Mouse (Mus musculus): ENCODE data around the gene Sertad2. TPM values are rescaled to one million over a fixed set of nuclear protein-coding genes. Genes with fewer than 3 reads are reported as not detected.

Gene Sertad2
- total and polyA plus RNA-seq, 3 experiments = 9.2 to 30.8 (median 22.2) TPM

GRCm38 (mm10) chr11:20631026-20631940 is 88.2 kb downstream of the Sertad2 start:
- H3K27me3 ChIP-seq (ENCODE audit: insufficient read depth, low read length) = no peaks in the 10 kb centered on the region
- peaks cover 36% of the 10 kb centered on the region for H3K4me1 ChIP-seq (ENCODE audit: insufficient read depth, low read depth, low read length)
- peak overlapping the region; percentile 91 for H3K4me3 ChIP-seq (ENCODE audit: low read depth, low read length)
- TF ChIP-seq POLR2AphosphoS5 (IDR thresholded peaks at IDR 0.05; ENCODE audit: insufficient replicate concordance, low read depth, low read length) = no peak
- TF ChIP-seq GATA2 (IDR thresholded peaks at IDR 0.05; ENCODE audit: borderline replicate concordance, low read depth, low read length) = no peak
- no peak for TF ChIP-seq TAL1 (conservative IDR thresholded peaks at IDR 0.05; ENCODE audit: low read depth, low read length)
- no peak for TF ChIP-seq CTCF (IDR thresholded peaks at IDR 0.05; ENCODE audit: low read depth, low read length)
- no peak for TF ChIP-seq GATA1 (IDR thresholded peaks at IDR 0.05; ENCODE audit: borderline replicate concordance, low read length)
- peak; percentile 64 for ATAC-seq (ENCODE audit: extremely low read depth, insufficient number of reproducible peaks, low FRiP score, poor library complexity, severe bottlenecking)
- peak; percentile 83 for DNase-seq (ENCODE audit: low spot score)
- no peaks in the 10 kb centered on the region for H3K9me3 ChIP-seq (replicated peaks)
- no peaks in the 10 kb centered on the region for H3K36me3 ChIP-seq (replicated peaks)

GRCm38 (mm10) chr11:20631941-20632618 is 89.0 kb downstream of the Sertad2 start:
- Histone ChIP-seq H3K9me3 (replicated peaks) (no peaks in the 10 kb centered on the region), H3K4me1 (ENCODE audit: insufficient read depth, low read depth, low read length) (peaks cover 38% of the 10 kb centered on the region), H3K4me3 (ENCODE audit: low read depth, low read length) (peak overlapping the region; percentile 91), H3K27me3 (ENCODE audit: insufficient read depth, low read length) (no peaks in the 10 kb centered on the region), H3K36me3 (replicated peaks) (no peaks in the 10 kb centered on the region)
- no peak for TF ChIP-seq POLR2AphosphoS5 (IDR thresholded peaks at IDR 0.05; ENCODE audit: insufficient replicate concordance, low read depth, low read length)
- no peak for TF ChIP-seq TAL1 (conservative IDR thresholded peaks at IDR 0.05; ENCODE audit: low read depth, low read length)
- TF ChIP-seq CTCF (IDR thresholded peaks at IDR 0.05; ENCODE audit: low read depth, low read length) = no peak
- TF ChIP-seq GATA2 (IDR thresholded peaks at IDR 0.05; ENCODE audit: borderline replicate concordance, low read depth, low read length) = no peak
- no peak for TF ChIP-seq GATA1 (IDR thresholded peaks at IDR 0.05; ENCODE audit: borderline replicate concordance, low read length)
- peak; percentile 74 for DNase-seq (ENCODE audit: low spot score)
- peak; percentile 52 for ATAC-seq (ENCODE audit: extremely low read depth, insufficient number of reproducible peaks, low FRiP score, poor library complexity, severe bottlenecking)

GRCm38 (mm10) chr11:20632619-20632965 is 89.5 kb downstream of the Sertad2 start:
- peaks cover 38% of the 10 kb centered on the region for H3K4me1 ChIP-seq (ENCODE audit: insufficient read depth, low read depth, low read length)
- no peak for ATAC-seq (ENCODE audit: extremely low read depth, insufficient number of reproducible peaks, low FRiP score, poor library complexity, severe bottlenecking)
- H3K4me3 ChIP-seq (ENCODE audit: low read depth, low read length) = peak overlapping the region; percentile 91
- H3K27me3 ChIP-seq (ENCODE audit: insufficient read depth, low read length) = no peaks in the 10 kb centered on the region
- H3K36me3 ChIP-seq (replicated peaks) = no peaks in the 10 kb centered on the region
- peak; percentile 22 for DNase-seq (ENCODE audit: low spot score)
- TF ChIP-seq GATA2 (IDR thresholded peaks at IDR 0.05; ENCODE audit: borderline replicate concordance, low read depth, low read length) = no peak
- no peak for TF ChIP-seq CTCF (IDR thresholded peaks at IDR 0.05; ENCODE audit: low read depth, low read length)
- no peak for TF ChIP-seq POLR2AphosphoS5 (IDR thresholded peaks at IDR 0.05; ENCODE audit: insufficient replicate concordance, low read depth, low read length)
- no peaks in the 10 kb centered on the region for H3K9me3 ChIP-seq (replicated peaks)

- Histone ChIP-seq H3K27me3 (ENCODE audit: insufficient read depth, low read length) (no peaks in the 10 kb centered on the region), H3K36me3 (replicated peaks) (no peaks in the 10 kb centered on the region), H3K4me1 (ENCODE audit: insufficient read depth, low read depth, low read length) (peaks cover 42% of the 10 kb centered on the region), H3K9me3 (replicated peaks) (no peaks in the 10 kb centered on the region), H3K4me3 (ENCODE audit: low read depth, low read length) (no peak overlapping the region)
- DNase-seq (ENCODE audit: low spot score) = no peak
- no peak for ATAC-seq (ENCODE audit: extremely low read depth, insufficient number of reproducible peaks, low FRiP score, poor library complexity, severe bottlenecking)
- no peak for TF ChIP-seq GATA2 (IDR thresholded peaks at IDR 0.05; ENCODE audit: borderline replicate concordance, low read depth, low read length)
- TF ChIP-seq TAL1 (conservative IDR thresholded peaks at IDR 0.05; ENCODE audit: low read depth, low read length) = no peak
- no peak for TF ChIP-seq GATA1 (IDR thresholded peaks at IDR 0.05; ENCODE audit: borderline replicate concordance, low read length)
- TF ChIP-seq POLR2AphosphoS5 (IDR thresholded peaks at IDR 0.05; ENCODE audit: insufficient replicate concordance, low read depth, low read length) = no peak
- TF ChIP-seq CTCF (IDR thresholded peaks at IDR 0.05; ENCODE audit: low read depth, low read length) = no peak
Measured at GRCm38 (mm10) chr11:20634543-20634942, 91.5 kb downstream of the Sertad2 start.

- peak overlapping the region; percentile 67; the same call in 1 of the 2 replicates for H3K4me3 ChIP-seq (ENCODE audit: low read depth, low read length)
Measured at GRCm38 (mm10) chr11:20635646-20636045, 92.6 kb downstream of the Sertad2 start.

DNA sequence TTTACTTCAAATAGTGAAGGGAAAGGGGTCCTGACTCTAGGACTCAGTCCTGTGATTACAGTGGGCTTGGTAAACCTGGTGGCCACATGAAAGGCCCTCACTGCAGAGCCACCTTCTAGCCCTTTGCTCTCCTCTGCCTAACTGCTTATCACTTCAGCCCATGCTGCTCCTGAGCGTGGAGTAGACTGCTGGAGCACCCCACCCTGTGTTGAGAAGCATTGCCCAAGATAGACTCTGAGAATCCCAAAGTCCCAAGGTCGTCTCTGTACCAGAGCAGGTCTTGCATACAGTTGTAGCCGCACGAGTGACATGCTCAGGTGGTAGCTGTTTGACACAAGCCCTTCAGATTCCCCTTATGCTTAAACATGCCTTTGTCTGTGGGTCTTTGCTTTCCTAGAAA is 93.1 kb downstream of the Sertad2 start:
- ATAC-seq (ENCODE audit: extremely low read depth, insufficient number of reproducible peaks, low FRiP score, poor library complexity, severe bottlenecking) (peak; percentile 48), DNase-seq (ENCODE audit: low spot score) (no peak)

More at GRCm38 (mm10) chr11:20635646-20636045, 92.6 kb downstream of the Sertad2 start:
- no peak for DNase-seq (ENCODE audit: low spot score)
- no peak for ATAC-seq (ENCODE audit: extremely low read depth, insufficient number of reproducible peaks, low FRiP score, poor library complexity, severe bottlenecking)
- Histone ChIP-seq H3K27me3 (ENCODE audit: insufficient read depth, low read length) (no peaks in the 10 kb centered on the region), H3K36me3 (replicated peaks) (no peaks in the 10 kb centered on the region), H3K4me1 (ENCODE audit: insufficient read depth, low read depth, low read length) (peaks cover 53% of the 10 kb centered on the region), H3K9me3 (replicated peaks) (no peaks in the 10 kb centered on the region)
- TF ChIP-seq GATA2 (IDR thresholded peaks at IDR 0.05; ENCODE audit: borderline replicate concordance, low read depth, low read length) (no peak), POLR2AphosphoS5 (IDR thresholded peaks at IDR 0.05; ENCODE audit: insufficient replicate concordance, low read depth, low read length) (no peak), CTCF (IDR thresholded peaks at IDR 0.05; ENCODE audit: low read depth, low read length) (no peak), GATA1 (IDR thresholded peaks at IDR 0.05; ENCODE audit: borderline replicate concordance, low read length) (no peak), TAL1 (conservative IDR thresholded peaks at IDR 0.05; ENCODE audit: low read depth, low read length) (no peak)

More for the DNA sequence above, 93.1 kb downstream of the Sertad2 start:
- Histone ChIP-seq H3K36me3 (replicated peaks) (no peaks in the 10 kb centered on the region), H3K27me3 (ENCODE audit: insufficient read depth, low read length) (no peaks in the 10 kb centered on the region), H3K4me3 (ENCODE audit: low read depth, low read length) (peak overlapping the region; percentile 52; the same call in 1 of the 2 replicates), H3K9me3 (replicated peaks) (no peaks in the 10 kb centered on the region), H3K4me1 (ENCODE audit: insufficient read depth, low read depth, low read length) (peaks cover 57% of the 10 kb centered on the region)
- TF ChIP-seq CTCF (IDR thresholded peaks at IDR 0.05; ENCODE audit: low read depth, low read length) = no peak
- TF ChIP-seq TAL1 (conservative IDR thresholded peaks at IDR 0.05; ENCODE audit: low read depth, low read length) = peak; percentile 39; the same call in 1 of the 2 replicates
